Mouse (Mus musculus) heart, adult 2 months (tissue): ENCODE data around the gene Tnfrsf13c.

Experiments
- CTCF ChIP-seq: fragments of 200-600 bp; IDR thresholded peaks from 2 replicates; pipeline ENCODE4 v1.8.1; 2022; ENCODE audit warnings: antibody characterized with exemption, mild to moderate bottlenecking, moderate library complexity
- EP300 ChIP-seq: fragments of 200-500 bp; IDR thresholded peaks from 2 replicates; pipeline ENCODE4 v1.6.1; 2011; ENCODE audit warnings: low read depth, low read length, control low read depth; ENCODE audit not compliant: insufficient read depth

- TF ChIP-seq CTCF = no peak
- TF ChIP-seq EP300 = no peak
These were observed 36.2 kb downstream of the Tnfrsf13c start for GRCm38 (mm10) chr15:82187924-82188323.
